Mouse (Mus musculus) cerebellum, adult 2 months (tissue): ENCODE data around the gene Foxd4.

Experiments
- CTCF ChIP-seq: fragments of 200-500 bp; IDR thresholded peaks from 2 replicates; pipeline ENCODE4 v1.5.1; 2011; ENCODE audit warnings: low read depth, mild to moderate bottlenecking, control low read depth, low read length, moderate library complexity, borderline replicate concordance; ENCODE audit not compliant: insufficient read depth
- POLR2A ChIP-seq: fragments of 200-500 bp; IDR thresholded peaks from 2 replicates; pipeline ENCODE4 v1.6.1; 2011; ENCODE audit warnings: low read length, control low read depth, borderline replicate concordance; ENCODE audit not compliant: insufficient read depth

DNA sequence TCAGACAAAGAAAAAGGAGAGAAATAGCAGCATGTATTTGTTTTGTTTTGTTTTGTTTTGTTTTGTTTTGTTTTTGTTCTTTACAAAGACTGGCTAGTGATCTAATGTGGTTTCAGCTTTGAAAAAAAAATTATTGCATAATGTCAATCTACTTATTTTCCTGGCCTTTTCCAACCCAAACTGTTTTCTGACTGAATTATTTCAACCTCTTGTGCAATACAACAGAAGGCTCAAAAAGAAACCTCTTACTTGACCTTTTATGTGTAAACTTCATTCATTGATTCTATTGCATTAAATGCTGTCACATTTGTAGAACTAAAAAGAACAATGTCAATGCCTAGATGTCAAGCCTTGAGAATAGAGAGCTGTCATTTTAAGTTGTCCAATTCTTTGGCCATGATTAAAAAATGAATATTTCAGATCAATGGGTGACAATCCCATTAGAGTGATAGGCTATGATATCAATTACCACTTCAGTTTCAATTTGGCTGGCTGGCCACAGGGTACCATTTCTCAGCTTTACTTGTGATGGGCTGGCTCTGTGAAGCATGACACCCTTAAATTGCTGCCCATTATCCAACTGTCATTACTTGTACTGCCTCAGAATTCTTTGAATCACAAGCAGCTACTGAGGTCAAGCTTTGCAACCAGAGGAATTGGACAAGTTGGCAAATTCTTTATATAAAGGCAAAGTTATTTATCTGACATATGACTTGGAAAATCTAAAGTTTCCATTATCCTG is 44.7 kb upstream of the Foxd4 start:
- TF ChIP-seq CTCF (no peak), POLR2A (no peak)
